Mouse (Mus musculus): ENCODE measurements at regions not wholly inside any gene's neighbourhood (a gene's known extent, or its start where the extent isn't known, plus 50 kb on each side); places are given as distances from the start of the nearest gene placed in this dataset.

- no peak for DNase-seq (ENCODE audit: low read depth, low spot score)
Observed at GRCm38 (mm10) chr9:47265946-47266490, 264.0 kb upstream of the Cadm1 start.

GRCm38 (mm10) chr9:47276303-47277005 lies 253.5 kb upstream of the Cadm1 start:
- no peak for DNase-seq (ENCODE audit: low read depth, low spot score)

GRCm38 (mm10) chr9:47279410-47279809 lies 250.6 kb upstream of the Cadm1 start:
- no peak for DNase-seq (ENCODE audit: low read depth, low spot score)

GRCm38 (mm10) chr9:47280146-47280545 lies 249.8 kb upstream of the Cadm1 start:
- peak; percentile 57 for DNase-seq (ENCODE audit: low read depth, low spot score)

GRCm38 (mm10) chr9:47280598-47280997 lies 249.4 kb upstream of the Cadm1 start:
- no peak for DNase-seq (ENCODE audit: low read depth, low spot score)

GRCm38 (mm10) chr9:47283746-47284455 lies 246.1 kb upstream of the Cadm1 start:
- no peak for DNase-seq (ENCODE audit: low read depth, low spot score)

- no peak for DNase-seq (ENCODE audit: low read depth, low spot score)
Observed at GRCm38 (mm10) chr9:47286930-47287722, 242.8 kb upstream of the Cadm1 start.

- DNase-seq (ENCODE audit: low read depth, low spot score) = no peak
Observed at GRCm38 (mm10) chr9:47288587-47289199, 241.3 kb upstream of the Cadm1 start.

GRCm38 (mm10) chr9:47300633-47301032 lies 229.3 kb upstream of the Cadm1 start:
- no peak for DNase-seq (ENCODE audit: low read depth, low spot score)

GRCm38 (mm10) chr9:47307125-47307751 lies 222.7 kb upstream of the Cadm1 start:
- DNase-seq (ENCODE audit: low read depth, low spot score) = no peak

GRCm38 (mm10) chr9:47307752-47308500 lies 222.0 kb upstream of the Cadm1 start:
- DNase-seq (ENCODE audit: low read depth, low spot score) = no peak

GRCm38 (mm10) chr9:47313433-47313832 lies 216.5 kb upstream of the Cadm1 start:
- DNase-seq (ENCODE audit: low read depth, low spot score) = no peak

GRCm38 (mm10) chr9:47314236-47314635 lies 215.7 kb upstream of the Cadm1 start:
- no peak for DNase-seq (ENCODE audit: low read depth, low spot score)

- no peak for DNase-seq (ENCODE audit: low read depth, low spot score)
Observed at GRCm38 (mm10) chr9:47320345-47320744, 209.6 kb upstream of the Cadm1 start.

- no peak for DNase-seq (ENCODE audit: low read depth, low spot score)
Observed at GRCm38 (mm10) chr9:47321106-47321789, 208.7 kb upstream of the Cadm1 start.

- no peak for DNase-seq (ENCODE audit: low read depth, low spot score)
Observed at GRCm38 (mm10) chr9:47322293-47322692, 207.7 kb upstream of the Cadm1 start.

- no peak for DNase-seq (ENCODE audit: low read depth, low spot score)
Observed at GRCm38 (mm10) chr9:47323051-47323450, 206.9 kb upstream of the Cadm1 start.

- DNase-seq (ENCODE audit: low read depth, low spot score) = no peak
Observed at GRCm38 (mm10) chr9:47327575-47327974, 202.4 kb upstream of the Cadm1 start.

- DNase-seq (ENCODE audit: low read depth, low spot score) = no peak
Observed at GRCm38 (mm10) chr9:47332929-47333328, 197.0 kb upstream of the Cadm1 start.

GRCm38 (mm10) chr9:47338221-47338620 lies 191.8 kb upstream of the Cadm1 start:
- no peak for DNase-seq (ENCODE audit: low read depth, low spot score)
